Mouse (Mus musculus): ENCODE measurements around the gene Rps7.

DNA sequence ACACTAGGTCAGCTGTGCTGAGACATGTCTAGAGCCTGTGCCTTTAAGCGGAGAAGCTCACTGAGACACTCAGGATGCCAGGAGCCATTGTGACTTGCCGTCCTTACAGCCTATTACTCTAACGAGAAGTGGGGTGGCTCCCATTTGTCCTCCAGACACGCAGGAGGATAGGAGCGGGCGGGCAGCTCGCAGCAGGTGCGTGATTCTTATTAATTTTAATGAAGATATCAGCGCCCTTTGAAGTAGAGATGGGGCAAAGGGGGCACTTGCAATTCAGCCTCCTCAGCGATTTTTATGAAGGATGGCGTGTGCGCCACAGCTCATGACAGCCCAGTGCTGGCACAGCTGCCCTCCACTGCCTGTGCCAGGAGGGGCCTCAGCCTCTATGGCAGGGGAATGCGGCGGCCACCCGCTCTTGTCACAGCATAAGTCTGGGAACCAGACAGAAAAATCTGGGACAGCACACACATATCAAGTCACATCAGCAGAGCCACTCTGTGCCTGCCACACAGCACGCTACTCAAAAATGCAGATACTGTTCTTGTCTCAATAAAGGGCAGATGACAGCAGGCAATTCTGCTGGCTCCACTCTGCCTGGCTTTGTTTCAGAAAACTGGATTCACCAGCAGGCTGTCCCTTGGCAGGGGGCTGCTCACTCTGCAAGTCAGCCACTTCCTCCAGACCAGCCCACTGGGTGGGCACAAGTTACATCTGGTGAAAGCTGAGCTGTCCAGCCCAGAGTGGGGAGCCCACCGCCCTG is 28.0 kb downstream of the Rps7 start:
- TF ChIP-seq EP300 (IDR thresholded peaks at IDR 0.05; ENCODE audit: low read depth) = no peak
- TF ChIP-seq CTCF (IDR thresholded peaks at IDR 0.05; ENCODE audit: low read depth) = no peak

Measured in heart, postnatal 0 days (tissue).